Mouse (Mus musculus) megakaryocyte, embryonic 14.5 days (primary cell): ENCODE results near the gene Adcyap1r1.

Source experiments
- FLI1 ChIP-seq: IDR thresholded peaks from 2 replicates; pipeline ENCODE4 v1.6.1; 2012; ENCODE audit warnings: low read length, inconsistent platforms, mixed read lengths
- GATA1 ChIP-seq: IDR thresholded peaks from 3 replicates; pipeline ENCODE4 v1.6.1; 2012; ENCODE audit warnings: mixed read lengths, low read length, inconsistent platforms, borderline replicate concordance

GRCm38 (mm10) chr6:55487726-55488125 lies 35.9 kb downstream of the Adcyap1r1 start:
- TF ChIP-seq FLI1 (no peak), GATA1 (no peak)
